ENCODE assay signal across 14 mouse cellular contexts in genomic region chr11:109327381-109327780, GRCm38 (mm10).
"Had no signal": no experiment of that assay in that cellular context is flagged by ENCODE, and none has a peak within 500 bp of the region (broad histone marks: within the 10 kb centered on the region; RNA-seq: fewer than 3 reads in every experiment).

No protein-coding gene starts in this region.

- H3K27ac ChIP-seq: layer of hippocampus, adult 2 months; limb, embryonic 10.5 days; liver, embryonic 15.5 days had no signal

- ATAC-seq: lung, postnatal 0 days had no signal

- H3K27me3 ChIP-seq: liver, embryonic 15.5 days had no signal

- H3K9ac ChIP-seq: liver, embryonic 15.5 days had no signal

- H3K4me2 ChIP-seq: liver, embryonic 11.5 days; liver, embryonic 15.5 days had no signal

- H3K4me3 ChIP-seq: layer of hippocampus, adult 2 months; limb, embryonic 10.5 days; liver, embryonic 15.5 days had no signal

- H3K9me3 ChIP-seq: limb, embryonic 10.5 days; liver, embryonic 15.5 days had no signal

- DNase-seq: kidney, adult 18-20 months; kidney, postnatal 10 days; kidney, postnatal 4 days; lung, adult 2 months; lung, postnatal 36 days; right cerebral cortex, adult 18-20 months; right cerebral cortex, postnatal 25 days; thymus, adult 18-20 months; thymus, postnatal 14 days had no signal

- H3K36me3 ChIP-seq: limb, embryonic 10.5 days; liver, embryonic 15.5 days had no signal
